Mouse (Mus musculus): ENCODE measurements around the gene Grb10. TPM values are rescaled to one million over a fixed set of nuclear protein-coding genes. Genes with fewer than 3 reads are reported as not detected.

Grb10 gene
- polyA plus RNA-seq, 1 experiment from 2014 or later = 87.1 TPM

GRCm38 (mm10) chr11:11989850-11990249 is 48.6 kb downstream of the Grb10 start:
- H3K9me3 ChIP-seq = no peaks in the 10 kb centered on the region
- 94% methylated on average over 4 of the region's 4 CpGs for WGBS

GRCm38 (mm10) chr11:11987233-11987632 is 51.2 kb downstream of the Grb10 start:
- Histone ChIP-seq H3K4me1 (replicated peaks) (no peaks in the 10 kb centered on the region), H3K27ac (replicated peaks) (no peak overlapping the region), H3K4me2 (no peak overlapping the region), H3K27me3 (no peaks in the 10 kb centered on the region), H3K36me3 (no peaks in the 10 kb centered on the region), H3K4me3 (no peak overlapping the region), H3K9ac (no peak overlapping the region), H3K9me3 (no peaks in the 10 kb centered on the region)
- no peak for ATAC-seq (ENCODE audit: low FRiP score, low read depth)
- 79% methylated on average over 3 of the region's 3 CpGs for WGBS

More at GRCm38 (mm10) chr11:11989850-11990249, 48.6 kb downstream of the Grb10 start:
- no peak overlapping the region for H3K27ac ChIP-seq (replicated peaks)
- H3K36me3 ChIP-seq = no peaks in the 10 kb centered on the region
- no peak overlapping the region for H3K4me3 ChIP-seq
- no peak overlapping the region for H3K9ac ChIP-seq
- no peak overlapping the region for H3K4me2 ChIP-seq
- ATAC-seq (ENCODE audit: low FRiP score, low read depth) = no peak
- no peaks in the 10 kb centered on the region for H3K4me1 ChIP-seq (replicated peaks)
- H3K27me3 ChIP-seq = no peaks in the 10 kb centered on the region

GRCm38 (mm10) chr11:11978611-11979197 is 59.8 kb downstream of the Grb10 start:
- Histone ChIP-seq H3K4me1 (replicated peaks) (no peaks in the 10 kb centered on the region), H3K36me3 (no peaks in the 10 kb centered on the region), H3K9me3 (no peaks in the 10 kb centered on the region), H3K9ac (no peak overlapping the region), H3K4me3 (no peak overlapping the region), H3K27me3 (no peaks in the 10 kb centered on the region), H3K27ac (replicated peaks) (no peak overlapping the region), H3K4me2 (no peak overlapping the region)
- no peak for ATAC-seq (ENCODE audit: low FRiP score, low read depth)
- WGBS = 79% methylated on average over 5 of the region's 5 CpGs

- Histone ChIP-seq H3K36me3 (peaks cover 20% of the 10 kb centered on the region), H3K9me3 (no peaks in the 10 kb centered on the region), H3K9ac (no peak overlapping the region), H3K4me1 (replicated peaks) (peaks cover 3% of the 10 kb centered on the region; the same call in 1 of the 2 replicates), H3K27me3 (no peaks in the 10 kb centered on the region), H3K4me3 (no peak overlapping the region), H3K27ac (replicated peaks) (no peak overlapping the region), H3K4me2 (no peak overlapping the region)
- ATAC-seq (ENCODE audit: low FRiP score, low read depth) = peak; percentile 86
- WGBS = 38% methylated on average over 10 of the region's 10 CpGs
Observed at GRCm38 (mm10) chr11:11974591-11975255, 63.8 kb downstream of the Grb10 start.

- 34% methylated on average over 8 of the region's 8 CpGs for WGBS
- Histone ChIP-seq H3K4me1 (replicated peaks) (peaks cover 3% of the 10 kb centered on the region; the same call in 1 of the 2 replicates), H3K4me3 (no peak overlapping the region), H3K27ac (replicated peaks) (no peak overlapping the region), H3K4me2 (no peak overlapping the region), H3K9ac (no peak overlapping the region), H3K27me3 (no peaks in the 10 kb centered on the region), H3K36me3 (peaks cover 21% of the 10 kb centered on the region), H3K9me3 (no peaks in the 10 kb centered on the region)
- ATAC-seq (ENCODE audit: low FRiP score, low read depth) = peak; percentile 78
Observed at GRCm38 (mm10) chr11:11973366-11974014, 65.0 kb downstream of the Grb10 start.

- Histone ChIP-seq H3K27me3 (no peaks in the 10 kb centered on the region), H3K4me3 (no peak overlapping the region), H3K4me1 (replicated peaks) (peaks cover 3% of the 10 kb centered on the region; the same call in 1 of the 2 replicates), H3K36me3 (peaks cover 21% of the 10 kb centered on the region), H3K27ac (replicated peaks) (no peak overlapping the region), H3K4me2 (no peak overlapping the region), H3K9me3 (no peaks in the 10 kb centered on the region), H3K9ac (no peak overlapping the region)
- 84% methylated on average over 6 of the region's 6 CpGs for WGBS
- peak; percentile 19; the same call in 1 of the 2 replicates for ATAC-seq (ENCODE audit: low FRiP score, low read depth)
Observed at GRCm38 (mm10) chr11:11972401-11973110, 65.9 kb downstream of the Grb10 start.

GRCm38 (mm10) chr11:11970246-11970645 is 68.2 kb downstream of the Grb10 start:
- Histone ChIP-seq H3K27ac (replicated peaks) (no peak overlapping the region), H3K4me1 (replicated peaks) (peaks cover 3% of the 10 kb centered on the region; the same call in 1 of the 2 replicates), H3K36me3 (peaks cover 21% of the 10 kb centered on the region), H3K27me3 (no peaks in the 10 kb centered on the region), H3K4me3 (no peak overlapping the region), H3K9me3 (no peaks in the 10 kb centered on the region), H3K9ac (no peak overlapping the region), H3K4me2 (no peak overlapping the region)
- 95% methylated on average over 11 of the region's 11 CpGs for WGBS
- ATAC-seq (ENCODE audit: low FRiP score, low read depth) = no peak

- Histone ChIP-seq H3K9ac (no peak overlapping the region), H3K27ac (replicated peaks) (no peak overlapping the region), H3K27me3 (no peaks in the 10 kb centered on the region), H3K9me3 (no peaks in the 10 kb centered on the region), H3K4me1 (replicated peaks) (peaks cover 3% of the 10 kb centered on the region; the same call in 1 of the 2 replicates), H3K4me2 (no peak overlapping the region), H3K4me3 (no peak overlapping the region), H3K36me3 (peaks cover 21% of the 10 kb centered on the region)
- ATAC-seq (ENCODE audit: low FRiP score, low read depth) = no peak
- 28% methylated on average over 6 of the region's 6 CpGs for WGBS
Observed at GRCm38 (mm10) chr11:11968830-11969229, 69.7 kb downstream of the Grb10 start.

- H3K9me3 ChIP-seq = no peaks in the 10 kb centered on the region
- no peak overlapping the region for H3K4me3 ChIP-seq
- WGBS = 90% methylated on average over 8 of the region's 8 CpGs
- H3K9ac ChIP-seq = no peak overlapping the region
- ATAC-seq (ENCODE audit: low FRiP score, low read depth) = no peak
- H3K27ac ChIP-seq (replicated peaks) = no peak overlapping the region
- H3K4me2 ChIP-seq = no peak overlapping the region
- H3K36me3 ChIP-seq = peaks cover 21% of the 10 kb centered on the region
- H3K4me1 ChIP-seq (replicated peaks) = no peaks in the 10 kb centered on the region
- no peaks in the 10 kb centered on the region for H3K27me3 ChIP-seq
Observed at GRCm38 (mm10) chr11:11967519-11967918, 71.0 kb downstream of the Grb10 start.

- WGBS = 90% methylated on average over 3 of the region's 3 CpGs
- Histone ChIP-seq H3K9ac (no peak overlapping the region), H3K36me3 (peaks cover 13% of the 10 kb centered on the region; the same call in 1 of the 2 replicates), H3K4me1 (replicated peaks) (peaks cover under 1% of the 10 kb centered on the region), H3K4me2 (no peak overlapping the region), H3K27ac (replicated peaks) (no peak overlapping the region), H3K27me3 (no peaks in the 10 kb centered on the region), H3K9me3 (no peaks in the 10 kb centered on the region), H3K4me3 (no peak overlapping the region)
- no peak for ATAC-seq (ENCODE audit: low FRiP score, low read depth)
Observed at GRCm38 (mm10) chr11:11966220-11966619, 72.3 kb downstream of the Grb10 start.

- 86% methylated on average over 12 of the region's 12 CpGs for WGBS
- Histone ChIP-seq H3K4me2 (no peak overlapping the region), H3K36me3 (peaks cover 8% of the 10 kb centered on the region; the same call in 1 of the 2 replicates), H3K9ac (no peak overlapping the region), H3K27ac (replicated peaks) (no peak overlapping the region), H3K4me3 (no peak overlapping the region), H3K27me3 (no peaks in the 10 kb centered on the region), H3K9me3 (no peaks in the 10 kb centered on the region), H3K4me1 (replicated peaks) (peaks cover 6% of the 10 kb centered on the region)
- no peak for ATAC-seq (ENCODE audit: low FRiP score, low read depth)
Observed at GRCm38 (mm10) chr11:11965501-11966125, 72.9 kb downstream of the Grb10 start.

All from hindbrain, embryonic 15.5 days (tissue).